Mouse (Mus musculus): ENCODE results near the gene 9330182L06Rik. TPM values are rescaled to one million over a fixed set of nuclear protein-coding genes. Genes with fewer than 3 reads are reported as not detected.

Gene 9330182L06Rik
- polyA plus RNA-seq (2012; ENCODE audit: low replicate concordance): not detected in 2 replicates

GRCm38 (mm10) chr5:9265586-9266279, at the start of gene 9330182L06Rik:
9330182L06Rik (plus strand) TSS chr5:9266118.

Other genes with a start within 250 kb of the 9330182L06Rik start
- 122 and 169 TPM in 2 replicates for gene Tmem243, start 165.4 kb upstream of the 9330182L06Rik start, polyA plus RNA-seq (2012; ENCODE audit: low replicate concordance)
- gene Dmtf1, start 104.3 kb upstream of the 9330182L06Rik start, polyA plus RNA-seq (2012; ENCODE audit: low replicate concordance): 3.6 and 4.6 TPM in 2 replicates

Data from hematopoietic multipotent progenitor cell, adult 10-12 weeks (in vitro differentiated cells).